In genomic region chr2:35557911-35558825, GRCm38 (mm10) we compare ENCODE assay signal across 8 mouse cellular contexts. TPM values are rescaled to one million over a fixed set of nuclear protein-coding genes. Genes with fewer than 3 reads are reported as not detected.
A peak's percentile ranks its signal among the peaks of the same experiment; 100 is the strongest.
DNase-seq lines count a peak whose midpoint lies in the region; ATAC-seq lines count a peak whose summit lies in the region.

TSS of gene Dab2ip (plus strand) at chr2:35558266.

- peaks cover 30% of the 10 kb centered on the region for H3K4me1 ChIP-seq in intestine, embryonic 14.5 days (replicated peaks; ENCODE audit: control insufficient read depth, insufficient read depth, low read length)
- peaks cover 44% of the 10 kb centered on the region for H3K4me1 ChIP-seq in limb, embryonic 13.5 days
- H3K4me1 ChIP-seq in stomach, embryonic 14.5 days (ENCODE audit: control insufficient read depth, insufficient read depth, low read length): peaks cover 16% of the 10 kb centered on the region; the same call in 1 of the 2 replicates

- H3K36me3 ChIP-seq in intestine, embryonic 14.5 days (ENCODE audit: control insufficient read depth, insufficient read depth, low read length): 0 out of 2 replicates have a peak, but pooled peaks cover 2% of the 10 kb centered on the region
- no peaks in the 10 kb centered on the region for H3K36me3 ChIP-seq in limb, embryonic 13.5 days
- no peaks in the 10 kb centered on the region for H3K36me3 ChIP-seq in stomach, embryonic 14.5 days (ENCODE audit: control insufficient read depth, insufficient read depth, low read length)

- peak within 1 kb of the TSS; percentile 71 for H3K27ac ChIP-seq in intestine, embryonic 14.5 days (ENCODE audit: low read depth)
- H3K27ac ChIP-seq in limb, embryonic 13.5 days: peak within 1 kb of the TSS; percentile 87
- peak within 1 kb of the TSS; percentile 75 for H3K27ac ChIP-seq in stomach, embryonic 14.5 days (ENCODE audit: low read length)

- DNase-seq in retina, postnatal 1 day: peak; percentile 36
- no peak for DNase-seq in retina, embryonic 14.5 days (ENCODE audit: low spot score)
- peak; percentile 59 to 60 for DNase-seq in cerebellum, postnatal 25 days
- peak; percentile 44 to 52 for DNase-seq in gastrocnemius, postnatal 36 days
- peak; percentile 69 for DNase-seq in intestine, embryonic 14.5 days (ENCODE audit: low spot score)
- no peak for DNase-seq in adipocyte (ENCODE audit: low spot score)

- 36% methylated on average over 29 of the region's 29 CpGs for WGBS in intestine, embryonic 14.5 days
- WGBS in limb, embryonic 13.5 days: 18% methylated on average over 29 of the region's 29 CpGs
- 38% methylated on average over 29 of the region's 29 CpGs for WGBS in stomach, embryonic 14.5 days

- H3K27me3 ChIP-seq in intestine, embryonic 14.5 days (replicated peaks; ENCODE audit: control insufficient read depth, insufficient read depth, low read length): no peaks in the 10 kb centered on the region
- no peaks in the 10 kb centered on the region for H3K27me3 ChIP-seq in limb, embryonic 13.5 days
- H3K27me3 ChIP-seq in stomach, embryonic 14.5 days (ENCODE audit: control insufficient read depth, insufficient read depth, low read length): no peaks in the 10 kb centered on the region

- H3K9ac ChIP-seq in intestine, embryonic 14.5 days (ENCODE audit: low read length): peak within 1 kb of the TSS; percentile 23
- H3K9ac ChIP-seq in limb, embryonic 13.5 days: peak within 1 kb of the TSS; percentile 61
- peak within 1 kb of the TSS; percentile 8; the same call in 1 of the 2 replicates for H3K9ac ChIP-seq in stomach, embryonic 14.5 days (replicated peaks; ENCODE audit: low read depth, low read length)

- no peaks in the 10 kb centered on the region for H3K9me3 ChIP-seq in intestine, embryonic 14.5 days (ENCODE audit: control insufficient read depth, low read length)
- H3K9me3 ChIP-seq in limb, embryonic 13.5 days: no peaks in the 10 kb centered on the region
- no peaks in the 10 kb centered on the region for H3K9me3 ChIP-seq in stomach, embryonic 14.5 days (ENCODE audit: control insufficient read depth, low read depth, low read length)

- ATAC-seq in intestine, embryonic 14.5 days (replicated peaks; ENCODE audit: low FRiP score, low TSS enrichment, low read depth): peak; percentile 31; the same call in 1 of the 2 replicates
- peak; percentile 33; the same call in 1 of the 2 replicates for ATAC-seq in limb, embryonic 13.5 days (ENCODE audit: low FRiP score, low read depth)
- no peak for ATAC-seq in stomach, embryonic 14.5 days (ENCODE audit: insufficient number of reproducible peaks, insufficient read depth, low FRiP score, low read depth)

- peak within 1 kb of the TSS; percentile 27 for H3K4me3 ChIP-seq in intestine, embryonic 14.5 days (ENCODE audit: low read depth, low read length)
- H3K4me3 ChIP-seq in limb, embryonic 13.5 days: peak within 1 kb of the TSS; percentile 33
- H3K4me3 ChIP-seq in stomach, embryonic 14.5 days (ENCODE audit: low read depth, low read length): peak within 1 kb of the TSS; percentile 13

- H3K4me2 ChIP-seq in intestine, embryonic 14.5 days (ENCODE audit: low read length): peak within 1 kb of the TSS; percentile 45
- H3K4me2 ChIP-seq in limb, embryonic 13.5 days (replicated peaks): peak within 1 kb of the TSS; percentile 63
- peak within 1 kb of the TSS; percentile 19 for H3K4me2 ChIP-seq in stomach, embryonic 14.5 days (replicated peaks; ENCODE audit: low read depth, low read length)

- intact Hi-C loops in gastrocnemius, postnatal 36 days (cut with DNase I): no loop called here

RNA-seq across cellular contexts. Expression of gene Dab2ip, which starts in this region (rescaled TPM):
- total RNA-seq in gastrocnemius, postnatal 36 days (2021): 10 to 100 TPM; 37.6 to 46.5 TPM
- 43.3 and 47.8 TPM in 2 replicates for polyA plus RNA-seq in intestine, embryonic 14.5 days (2014; fragmentation: Nextera tagmentation; extraction: Ambion mirVana)
- polyA plus RNA-seq in limb, embryonic 13.5 days (2015; fragmentation: Nextera tagmentation; extraction: Ambion mirVana): 52.3 and 53.4 TPM in 2 replicates
- polyA plus RNA-seq in stomach, embryonic 14.5 days (2014; fragmentation: Nextera tagmentation; extraction: Ambion mirVana): 44.8 and 49.7 TPM in 2 replicates

Comparison
In these comparisons a context has a peak if more than half of its experiments do, and no peak if none do; other contexts are left out.
1. DNase-seq: peak in retina, postnatal 1 day (single experiment), cerebellum, postnatal 25 days (2 of 2), gastrocnemius, postnatal 36 days (2 of 2) and intestine, embryonic 14.5 days (single experiment); none in retina, embryonic 14.5 days (single experiment) and adipocyte (single experiment).
2. H3K9ac ChIP-seq: peak in every context shown above with its lines; median percentile 61 in limb, embryonic 13.5 days; 23 in intestine, embryonic 14.5 days; 8 in stomach, embryonic 14.5 days.
3. Peak in every context shown above with its lines, with median percentiles within 50 percentile points of each other: H3K27ac ChIP-seq, H3K4me2 ChIP-seq and H3K4me3 ChIP-seq.